Mouse (Mus musculus) fibroblast of lung, adult 2 months (primary cell): ENCODE results near the gene Tbc1d7.

Source experiments
- DNase-seq: peaks from one replicate; pipeline ENCODE4 v3.0.0-alpha.2; 2011; ENCODE audit warnings: low read depth

Gene Tbc1d7

GRCm38 (mm10) chr13:43133400-43133799, 37.9 kb downstream of the Tbc1d7 start:
- no peak for DNase-seq

DNA sequence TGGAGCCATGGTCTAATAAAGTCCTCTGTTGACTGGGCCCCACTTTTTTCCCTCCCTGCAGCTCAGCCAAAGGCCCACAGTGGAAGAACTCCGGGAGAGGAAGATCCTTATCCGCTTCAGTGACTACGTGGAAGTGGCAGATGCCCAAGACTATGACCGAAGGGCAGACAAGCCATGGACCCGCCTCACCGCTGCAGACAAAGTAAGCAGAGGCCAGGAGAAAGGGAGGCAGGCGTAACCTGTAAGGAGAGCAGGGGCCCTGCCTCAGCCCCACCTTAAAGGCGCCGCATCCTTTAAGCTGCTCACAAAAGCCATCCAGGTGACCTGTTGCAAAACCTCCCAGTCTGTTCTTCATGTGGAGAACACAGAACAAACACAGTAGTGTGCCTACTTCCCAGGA, 38.4 kb downstream of the Tbc1d7 start:
- DNase-seq: no peak

- DNase-seq: peak; percentile 26
Measured at GRCm38 (mm10) chr13:43131741-43132191, 39.5 kb downstream of the Tbc1d7 start.

DNA sequence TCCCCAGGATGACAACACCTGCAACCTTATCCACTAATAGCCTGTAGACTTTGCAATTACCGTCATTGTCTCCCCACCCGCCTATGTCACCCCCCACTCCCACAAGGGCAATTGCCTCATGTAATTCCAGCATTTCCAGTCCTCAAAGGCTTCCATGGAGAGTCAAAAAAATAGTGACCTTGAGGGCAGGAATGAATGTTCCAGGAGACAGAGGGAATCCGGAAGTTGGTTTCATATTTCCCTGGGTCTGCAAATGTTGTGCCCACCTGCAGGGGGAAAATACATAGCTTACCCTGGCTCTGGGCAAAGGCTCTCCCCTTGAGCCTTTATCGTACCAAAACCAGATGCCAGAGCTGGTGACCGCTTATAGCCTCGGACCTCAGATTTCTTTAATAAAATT, 41.1 kb downstream of the Tbc1d7 start:
- no peak for DNase-seq

DNA sequence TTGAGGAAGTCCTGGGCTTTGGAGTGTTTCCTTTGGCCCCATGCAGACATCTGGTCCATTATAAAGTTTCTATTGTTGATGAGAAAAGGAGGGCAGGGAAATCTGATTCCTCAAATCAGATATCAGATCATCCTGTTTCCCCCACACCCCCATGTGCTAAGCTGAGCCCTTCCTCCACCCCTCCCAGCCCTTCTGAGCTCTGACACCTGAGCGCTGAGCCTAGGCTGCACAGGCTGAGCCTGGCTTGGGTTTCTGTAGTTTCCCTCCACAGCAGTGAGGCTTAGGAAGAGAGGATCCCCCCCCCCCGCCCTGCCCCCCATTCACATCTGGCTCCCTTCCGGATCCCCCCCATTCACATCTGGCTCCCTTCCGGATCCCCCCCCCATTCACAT, 46.6 kb downstream of the Tbc1d7 start:
- no peak for DNase-seq

DNA sequence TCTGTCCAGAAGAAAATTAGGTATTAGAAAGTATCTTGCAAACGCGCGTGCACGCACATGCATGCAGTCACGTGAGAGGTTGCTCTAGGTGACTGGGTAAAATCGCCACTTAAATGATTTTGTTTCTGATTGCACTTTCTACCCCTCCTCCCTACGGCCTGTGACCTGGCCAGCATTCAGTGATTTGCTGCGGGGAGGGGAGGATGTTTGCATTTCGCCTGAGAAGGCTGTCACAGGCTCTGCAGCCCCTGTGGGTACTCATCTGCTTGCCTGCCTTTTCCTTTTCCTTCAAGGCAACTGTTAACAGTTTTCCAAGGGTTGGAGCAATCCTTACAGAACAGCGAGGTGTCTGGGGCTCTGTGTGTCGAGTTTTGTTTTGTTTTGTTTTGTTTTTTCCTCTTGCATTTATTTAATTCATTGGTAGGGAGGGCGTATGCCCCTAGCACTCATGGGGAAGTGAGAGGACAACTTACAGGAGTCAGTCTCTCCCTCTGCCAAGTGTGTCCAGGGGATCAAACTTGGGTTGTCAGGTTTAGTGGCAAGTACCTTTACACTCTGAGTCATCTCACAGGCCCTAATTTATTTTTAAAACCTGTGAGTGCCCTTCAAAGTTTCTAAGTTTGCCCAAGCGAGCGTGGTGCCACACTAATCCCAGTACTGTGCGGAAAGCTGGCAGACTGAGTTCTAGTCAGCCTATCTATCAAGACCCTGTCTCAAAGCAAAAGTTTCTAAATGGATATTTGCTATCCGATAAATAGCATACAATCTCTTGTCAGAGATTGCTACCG, 47.2 kb downstream of the Tbc1d7 start:
- DNase-seq: no peak

DNA sequence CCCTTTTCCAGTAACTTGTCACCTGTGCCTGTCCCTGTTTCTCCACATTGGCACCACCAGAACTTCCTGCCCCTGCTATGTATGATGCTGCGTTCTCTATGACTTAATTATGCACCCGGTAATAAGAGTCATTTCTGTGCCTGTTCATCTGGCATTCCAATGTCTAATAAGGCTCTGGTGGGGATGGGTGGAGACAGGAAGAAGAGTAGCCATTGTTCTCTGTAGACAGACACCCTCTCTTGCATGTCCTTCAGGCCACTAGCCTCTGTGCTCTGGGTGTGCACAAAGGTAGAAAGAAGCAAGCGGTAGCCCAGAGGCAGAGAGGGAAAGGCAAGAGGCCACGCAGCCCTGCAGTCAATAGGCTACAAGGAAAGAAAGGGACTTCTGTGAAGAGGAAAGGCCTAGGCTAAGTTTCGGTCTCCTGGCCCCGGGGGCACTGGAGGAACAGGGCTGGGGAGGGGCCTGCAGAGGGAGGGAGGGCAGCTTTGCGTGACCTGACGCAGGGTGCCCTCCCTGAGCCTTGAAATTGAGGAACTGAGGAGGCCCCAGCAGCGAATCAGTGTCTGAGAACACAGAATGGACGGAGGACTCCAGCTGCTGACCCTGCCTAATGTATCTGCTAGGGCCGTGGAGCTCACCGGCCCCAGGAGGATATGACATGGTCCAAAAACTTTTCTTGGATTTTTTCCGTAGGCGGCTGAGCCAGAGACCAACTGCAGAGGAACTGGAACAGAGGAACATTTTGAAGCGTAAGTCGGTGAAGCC, 48.8 kb downstream of the Tbc1d7 start:
- no peak for DNase-seq

GRCm38 (mm10) chr13:43113141-43113540, 58.2 kb downstream of the Tbc1d7 start:
- no peak for DNase-seq

DNA sequence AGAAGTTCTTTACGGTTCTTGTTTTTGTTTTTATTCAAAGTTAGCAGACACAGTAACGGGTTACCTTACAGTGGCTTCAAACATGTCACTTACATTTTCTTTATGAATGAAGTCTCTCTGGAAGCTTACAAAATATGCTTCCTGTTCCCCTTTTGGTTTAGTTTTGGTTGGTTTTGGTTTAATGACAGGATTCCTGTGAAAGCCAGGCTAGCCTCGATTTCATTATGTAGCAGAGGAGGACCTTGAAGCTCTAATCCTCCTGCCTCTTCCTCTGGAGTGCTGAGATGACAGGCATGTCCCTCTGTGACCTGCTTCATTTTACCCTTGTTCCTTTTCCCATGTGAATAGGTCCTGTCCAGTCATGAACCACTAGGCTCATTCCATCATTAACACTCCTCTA, 58.6 kb downstream of the Tbc1d7 start:
- no peak for DNase-seq

DNA sequence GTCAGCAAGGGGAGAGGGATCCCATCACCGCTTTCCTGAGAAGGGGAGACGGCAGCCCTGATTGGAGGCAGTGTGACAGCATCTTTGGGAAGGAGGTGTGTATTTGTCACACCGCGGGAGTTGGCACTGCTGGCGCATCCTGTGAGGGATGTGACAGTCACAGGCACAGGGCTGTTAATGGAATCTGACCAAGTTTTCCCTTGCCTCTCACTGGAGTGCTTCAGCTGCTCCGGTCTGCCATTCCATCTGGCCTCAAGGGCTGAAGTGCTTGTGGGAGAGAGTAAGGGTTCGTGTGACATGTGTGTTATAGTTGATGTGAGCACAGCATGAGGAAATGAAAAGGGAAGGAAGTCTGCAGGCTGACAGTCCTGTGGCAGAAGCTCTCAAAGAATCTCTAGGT, 59.0 kb downstream of the Tbc1d7 start:
- no peak for DNase-seq

DNA sequence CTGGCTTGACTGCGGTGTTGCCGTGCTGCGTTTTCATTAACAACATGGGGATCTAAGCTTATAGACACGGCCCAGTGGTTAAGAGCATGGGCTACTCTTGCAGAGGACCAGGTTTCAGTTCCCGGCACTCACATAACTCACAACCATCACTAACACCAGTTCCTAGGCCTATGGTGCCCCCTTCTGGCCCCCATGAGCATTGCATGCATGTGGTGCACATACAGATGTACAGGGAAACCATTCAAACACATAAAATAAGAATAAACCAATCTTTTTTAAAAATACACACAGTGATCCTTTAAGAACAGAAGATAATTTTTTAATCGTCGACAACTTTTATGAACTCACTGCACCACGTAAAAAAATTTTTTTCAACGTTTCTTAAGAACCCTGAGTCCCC, 66.8 kb downstream of the Tbc1d7 start:
- DNase-seq: no peak

- no peak for DNase-seq
Measured at GRCm38 (mm10) chr13:43102943-43103342, 68.4 kb downstream of the Tbc1d7 start.
